ENCODE assay signal across 7 mouse cellular contexts in the genomic region with DNA sequence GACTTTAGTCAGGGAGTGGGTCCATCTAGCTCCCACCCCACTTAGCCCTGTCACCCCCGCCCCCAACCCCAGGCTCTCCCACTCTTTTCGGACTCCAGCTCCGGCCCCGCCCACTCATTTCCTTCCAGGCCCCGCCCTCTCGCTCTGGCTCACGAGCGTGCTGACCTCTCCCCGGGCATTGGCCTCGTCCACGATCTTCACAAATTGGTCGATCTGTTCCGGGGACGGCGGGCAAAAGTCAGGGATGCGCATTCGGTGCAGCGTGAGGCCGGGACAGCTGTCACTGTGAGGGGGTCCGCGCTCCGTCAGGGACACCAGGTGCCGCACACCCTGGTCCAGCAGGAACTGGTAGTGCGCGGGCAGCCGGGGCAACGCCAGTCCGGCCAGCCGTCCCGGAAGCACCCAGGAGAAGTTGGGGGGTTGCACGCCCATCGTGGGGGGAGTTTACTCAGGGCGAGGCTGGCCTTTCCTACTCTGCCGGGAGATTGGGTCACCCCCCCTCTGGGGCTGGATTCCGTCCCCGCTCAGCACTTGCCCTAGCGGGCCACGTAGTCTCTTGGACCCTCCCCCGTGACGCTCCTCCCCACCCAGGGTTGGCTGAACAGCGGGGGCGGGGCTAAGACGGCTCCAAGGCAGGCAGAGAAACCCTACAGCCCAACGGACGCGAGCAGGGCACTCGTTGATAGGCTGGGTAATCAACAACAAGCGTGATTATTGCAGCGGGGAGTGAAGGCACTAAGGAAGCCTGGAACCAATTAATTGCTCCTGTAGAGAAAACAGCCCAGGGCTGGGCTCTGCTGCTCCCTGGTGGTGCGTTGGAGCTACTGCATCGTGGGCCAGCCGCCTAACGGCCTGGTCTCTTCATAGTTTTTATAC. TPM values are rescaled to one million over a fixed set of nuclear protein-coding genes. Genes with fewer than 3 reads are reported as not detected.
DNase-seq lines count a peak whose midpoint lies in the region; ATAC-seq lines count a peak whose summit lies in the region.

Dusp23 (minus strand) TSS at position 512 of the 876 bp plus-strand sequence.

- ATAC-seq in embryonic facial prominence, embryonic 11.5 days (replicated peaks; ENCODE audit: insufficient number of reproducible peaks, low FRiP score, low TSS enrichment, low read depth): peak; percentile 98
- peak; percentile 88 for ATAC-seq in granulocyte monocyte progenitor cell, adult 5-6 weeks (replicated peaks; ENCODE audit: poor library complexity, severe bottlenecking)
- ATAC-seq in midbrain, embryonic 13.5 days: peak; percentile 98

- 0% methylated on average over 49 of the region's 53 CpGs for WGBS in embryonic facial prominence, embryonic 11.5 days
- under 1% methylated on average over 53 of the region's 53 CpGs for WGBS in limb, embryonic 10.5 days
- under 1% methylated on average over 53 of the region's 53 CpGs for WGBS in midbrain, embryonic 13.5 days

- H3K27me3 ChIP-seq in embryonic facial prominence, embryonic 11.5 days (ENCODE audit: control insufficient read depth, insufficient read depth, low read length): no peaks in the 10 kb centered on the region
- peaks cover 10% of the 10 kb centered on the region; the same call in 1 of the 2 replicates for H3K27me3 ChIP-seq in limb, embryonic 10.5 days (ENCODE audit: low read depth, poor library complexity, severe bottlenecking)
- no peaks in the 10 kb centered on the region for H3K27me3 ChIP-seq in midbrain, embryonic 13.5 days

- peak within 1 kb of the TSS; percentile 65 for H3K9ac ChIP-seq in embryonic facial prominence, embryonic 11.5 days (replicated peaks; ENCODE audit: low read length)
- H3K9ac ChIP-seq in midbrain, embryonic 13.5 days (replicated peaks): peak within 1 kb of the TSS; percentile 71

- DNase-seq in adrenal gland, postnatal 14 days: peak; percentile 98
- DNase-seq in embryonic facial prominence, embryonic 11.5 days (ENCODE audit: low spot score): peak; percentile 96
- peak; percentile 99 for DNase-seq in kidney, adult 11 months
- DNase-seq in limb, embryonic 10.5 days (ENCODE audit: low spot score): peak; percentile 95
- DNase-seq in spleen, adult 12 weeks (ENCODE audit: low spot score): peak; percentile 85

- no peaks in the 10 kb centered on the region for H3K4me1 ChIP-seq in embryonic facial prominence, embryonic 11.5 days (ENCODE audit: control insufficient read depth, insufficient read depth, low read length)
- H3K4me1 ChIP-seq in limb, embryonic 10.5 days: peaks cover 31% of the 10 kb centered on the region
- H3K4me1 ChIP-seq in midbrain, embryonic 13.5 days (replicated peaks): 0 out of 2 replicates have a peak, but pooled peaks cover 6% of the 10 kb centered on the region

- peak within 1 kb of the TSS; percentile 66 for H3K4me3 ChIP-seq in embryonic facial prominence, embryonic 11.5 days (ENCODE audit: low read depth, low read length)
- peak within 1 kb of the TSS; percentile 83 for H3K4me3 ChIP-seq in limb, embryonic 10.5 days
- peak within 1 kb of the TSS; percentile 70 for H3K4me3 ChIP-seq in midbrain, embryonic 13.5 days (replicated peaks)

- H3K27ac ChIP-seq in embryonic facial prominence, embryonic 11.5 days (replicated peaks; ENCODE audit: low read depth, low read length): peak within 1 kb of the TSS; percentile 65; the same call in 1 of the 2 replicates
- peak within 1 kb of the TSS; percentile 95 for H3K27ac ChIP-seq in limb, embryonic 10.5 days
- peak within 1 kb of the TSS; percentile 72 for H3K27ac ChIP-seq in midbrain, embryonic 13.5 days

- H3K36me3 ChIP-seq in embryonic facial prominence, embryonic 11.5 days (replicated peaks; ENCODE audit: control insufficient read depth, insufficient read depth, low read depth, low read length): no peaks in the 10 kb centered on the region
- no peaks in the 10 kb centered on the region for H3K36me3 ChIP-seq in limb, embryonic 10.5 days
- H3K36me3 ChIP-seq in midbrain, embryonic 13.5 days: no peaks in the 10 kb centered on the region

- H3K4me2 ChIP-seq in embryonic facial prominence, embryonic 11.5 days (ENCODE audit: low read depth, low read length): peak within 1 kb of the TSS; percentile 76
- peak within 1 kb of the TSS; percentile 79 for H3K4me2 ChIP-seq in midbrain, embryonic 13.5 days (replicated peaks)

- H3K9me3 ChIP-seq in embryonic facial prominence, embryonic 11.5 days (replicated peaks; ENCODE audit: control insufficient read depth, low read length): no peaks in the 10 kb centered on the region
- H3K9me3 ChIP-seq in limb, embryonic 10.5 days (replicated peaks): no peaks in the 10 kb centered on the region
- H3K9me3 ChIP-seq in midbrain, embryonic 13.5 days: no peaks in the 10 kb centered on the region

RNA-seq across cellular contexts. Expression of gene Dusp23, which starts in this region (rescaled TPM):
- total RNA-seq in adrenal gland, postnatal 14 days (2021): 11.6 and 12.4 TPM in 2 replicates
- polyA plus RNA-seq in embryonic facial prominence, embryonic 11.5 days (2014; fragmentation: Nextera tagmentation; extraction: Ambion mirVana): 9.7 and 10.1 TPM in 2 replicates
- 18.2 and 22.6 TPM in 2 replicates for total RNA-seq in granulocyte monocyte progenitor cell, adult 5-6 weeks (2014; fragmentation: Nextera tagmentation)
- total RNA-seq in granulocyte monocyte progenitor cell, adult 5-6 weeks (2017): 2.6 and 2.9 TPM in 2 replicates
- 8.6 and 12.0 TPM in 2 replicates for polyA plus RNA-seq in limb, embryonic 10.5 days (2016; fragmentation: Nextera tagmentation; extraction: Ambion mirVana)
- polyA plus RNA-seq in midbrain, embryonic 13.5 days (2015; fragmentation: Nextera tagmentation; extraction: Ambion mirVana): 6.2 and 6.3 TPM in 2 replicates

Comparison
In these comparisons a context has a peak if more than half of its experiments do, and no peak if none do; other contexts are left out.
1. Peak in every context shown above with its lines: DNase-seq, ATAC-seq, H3K4me3 ChIP-seq and H3K27ac ChIP-seq.